Mouse (Mus musculus): ENCODE results near the gene Dnase1l2. TPM values are rescaled to one million over a fixed set of nuclear protein-coding genes. Genes with fewer than 3 reads are reported as not detected.

The Dnase1l2 gene
- polyA plus RNA-seq, 2 experiments = 3.5 to 18.0 TPM

GRCm38 (mm10) chr17:24415011-24415410 lies 27.9 kb downstream of the Dnase1l2 start:
- ATAC-seq (ENCODE audit: low FRiP score, low read depth) = no peak
- H3K9me3 ChIP-seq (ENCODE audit: control insufficient read depth, low read length) = no peaks in the 10 kb centered on the region
- WGBS = under 1% methylated on average over 21 of the region's 21 CpGs
- peak overlapping the region; percentile 82 for H3K4me2 ChIP-seq (replicated peaks; ENCODE audit: low read depth, low read length, severe bottlenecking)
- H3K27ac ChIP-seq (replicated peaks; ENCODE audit: low read depth, low read length) = peak overlapping the region; percentile 90
- no peak for DNase-seq (ENCODE audit: low spot score)
- no peaks in the 10 kb centered on the region for H3K27me3 ChIP-seq (ENCODE audit: control insufficient read depth, insufficient read depth, low read length)
- H3K9ac ChIP-seq (ENCODE audit: low read depth, low read length, severe bottlenecking) = peak overlapping the region; percentile 93
- H3K4me3 ChIP-seq (replicated peaks; ENCODE audit: low read length) = peak overlapping the region; percentile 93
- peaks cover 56% of the 10 kb centered on the region for H3K36me3 ChIP-seq (ENCODE audit: control insufficient read depth, insufficient read depth, low read length)
- peaks cover 11% of the 10 kb centered on the region for H3K4me1 ChIP-seq (ENCODE audit: control insufficient read depth, insufficient read depth, low read length)
- no peak for TF ChIP-seq POLR2A (IDR thresholded peaks at IDR 0.05; ENCODE audit: borderline replicate concordance, extremely low read depth, insufficient read depth, insufficient read length)

- H3K9me3 ChIP-seq (ENCODE audit: control insufficient read depth, low read length) = no peaks in the 10 kb centered on the region
- peak; percentile 84; the same call in 1 of the 2 replicates for TF ChIP-seq POLR2A (IDR thresholded peaks at IDR 0.05; ENCODE audit: borderline replicate concordance, extremely low read depth, insufficient read depth, insufficient read length)
- no peaks in the 10 kb centered on the region for H3K27me3 ChIP-seq (ENCODE audit: control insufficient read depth, insufficient read depth, low read length)
- peak within 1 kb of the TSS; percentile 93 for H3K9ac ChIP-seq (ENCODE audit: low read depth, low read length, severe bottlenecking)
- under 1% methylated on average over 63 of the region's 64 CpGs for WGBS
- peaks cover 51% of the 10 kb centered on the region for H3K36me3 ChIP-seq (ENCODE audit: control insufficient read depth, insufficient read depth, low read length)
- peak; percentile 100 for DNase-seq (ENCODE audit: low spot score)
- ATAC-seq (ENCODE audit: low FRiP score, low read depth) = peak; percentile 96
- H3K4me2 ChIP-seq (replicated peaks; ENCODE audit: low read depth, low read length, severe bottlenecking) = peak within 1 kb of the TSS; percentile 86
- H3K4me1 ChIP-seq (ENCODE audit: control insufficient read depth, insufficient read depth, low read length) = peaks cover 11% of the 10 kb centered on the region
- peak within 1 kb of the TSS; percentile 90 for H3K27ac ChIP-seq (replicated peaks; ENCODE audit: low read depth, low read length)
- H3K4me3 ChIP-seq (replicated peaks; ENCODE audit: low read length) = peak within 1 kb of the TSS; percentile 93
Measured at GRCm38 (mm10) chr17:24414230-24414976, 28.5 kb downstream of the Dnase1l2 start, which contains the start of gene Rnps1. TSS of gene Rnps1 (plus strand) at chr17:24414565.

- Histone ChIP-seq H3K4me2 (replicated peaks; ENCODE audit: low read depth, low read length, severe bottlenecking) (peak overlapping the region; percentile 86), H3K9me3 (ENCODE audit: control insufficient read depth, low read length) (no peaks in the 10 kb centered on the region), H3K4me1 (ENCODE audit: control insufficient read depth, insufficient read depth, low read length) (peaks cover 11% of the 10 kb centered on the region), H3K27me3 (ENCODE audit: control insufficient read depth, insufficient read depth, low read length) (no peaks in the 10 kb centered on the region), H3K9ac (ENCODE audit: low read depth, low read length, severe bottlenecking) (peak overlapping the region; percentile 66), H3K27ac (replicated peaks; ENCODE audit: low read depth, low read length) (peak overlapping the region; percentile 90), H3K36me3 (ENCODE audit: control insufficient read depth, insufficient read depth, low read length) (peaks cover 51% of the 10 kb centered on the region), H3K4me3 (replicated peaks; ENCODE audit: low read length) (peak overlapping the region; percentile 93)
- TF ChIP-seq POLR2A (IDR thresholded peaks at IDR 0.05; ENCODE audit: borderline replicate concordance, extremely low read depth, insufficient read depth, insufficient read length) = no peak
- 33% methylated on average over 22 of the region's 22 CpGs for WGBS
- DNase-seq (ENCODE audit: low spot score) (no peak), ATAC-seq (ENCODE audit: low FRiP score, low read depth) (0 out of 2 replicates have a peak, but pooled peaks have one; percentile 1)
Measured at GRCm38 (mm10) chr17:24413557-24414211, 29.2 kb downstream of the Dnase1l2 start.

DNA sequence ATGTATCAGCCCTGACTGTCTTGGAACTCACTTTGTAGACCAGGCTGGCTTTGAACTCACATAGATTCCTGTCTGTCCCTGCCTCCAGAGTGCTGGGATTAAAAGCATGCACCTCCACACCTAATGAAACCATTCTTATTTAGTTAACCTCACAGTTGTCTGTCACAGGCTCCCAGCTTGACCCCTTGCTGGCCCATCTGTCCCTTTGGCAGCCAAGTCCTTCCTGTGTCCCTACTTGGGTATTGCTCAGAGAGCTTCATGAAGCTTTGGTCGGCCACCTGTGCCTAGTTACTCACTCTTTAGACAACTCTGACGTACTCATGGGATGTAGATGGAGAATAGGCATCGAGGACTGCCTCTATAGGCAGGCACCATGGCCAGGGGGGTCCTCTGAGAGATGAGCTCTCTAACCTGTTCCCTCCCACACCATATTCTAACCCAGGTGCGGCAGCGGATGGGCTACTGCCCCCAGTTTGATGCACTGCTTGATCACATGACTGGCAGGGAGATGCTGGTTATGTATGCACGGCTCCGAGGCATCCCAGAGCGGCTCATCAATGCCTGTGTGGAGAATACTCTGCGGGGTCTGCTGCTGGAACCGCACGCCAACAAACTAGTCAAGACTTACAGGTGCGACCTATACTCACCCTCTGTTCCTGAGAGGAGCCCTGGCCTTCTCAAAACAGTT lies 35.6 kb downstream of the Dnase1l2 start:
- no peak overlapping the region for H3K9ac ChIP-seq (ENCODE audit: low read depth, low read length, severe bottlenecking)
- DNase-seq (ENCODE audit: low spot score) (no peak), ATAC-seq (ENCODE audit: low FRiP score, low read depth) (no peak)
- peaks cover 43% of the 10 kb centered on the region for H3K36me3 ChIP-seq (ENCODE audit: control insufficient read depth, insufficient read depth, low read length)
- no peak overlapping the region for H3K27ac ChIP-seq (replicated peaks; ENCODE audit: low read depth, low read length)
- no peaks in the 10 kb centered on the region for H3K4me1 ChIP-seq (ENCODE audit: control insufficient read depth, insufficient read depth, low read length)
- WGBS = 92% methylated on average over 12 of the region's 12 CpGs
- no peak for TF ChIP-seq POLR2A (IDR thresholded peaks at IDR 0.05; ENCODE audit: borderline replicate concordance, extremely low read depth, insufficient read depth, insufficient read length)
- no peak overlapping the region for H3K4me3 ChIP-seq (replicated peaks; ENCODE audit: low read length)
- H3K27me3 ChIP-seq (ENCODE audit: control insufficient read depth, insufficient read depth, low read length) = no peaks in the 10 kb centered on the region
- H3K9me3 ChIP-seq (ENCODE audit: control insufficient read depth, low read length) = no peaks in the 10 kb centered on the region
- H3K4me2 ChIP-seq (replicated peaks; ENCODE audit: low read depth, low read length, severe bottlenecking) = no peak overlapping the region

DNA sequence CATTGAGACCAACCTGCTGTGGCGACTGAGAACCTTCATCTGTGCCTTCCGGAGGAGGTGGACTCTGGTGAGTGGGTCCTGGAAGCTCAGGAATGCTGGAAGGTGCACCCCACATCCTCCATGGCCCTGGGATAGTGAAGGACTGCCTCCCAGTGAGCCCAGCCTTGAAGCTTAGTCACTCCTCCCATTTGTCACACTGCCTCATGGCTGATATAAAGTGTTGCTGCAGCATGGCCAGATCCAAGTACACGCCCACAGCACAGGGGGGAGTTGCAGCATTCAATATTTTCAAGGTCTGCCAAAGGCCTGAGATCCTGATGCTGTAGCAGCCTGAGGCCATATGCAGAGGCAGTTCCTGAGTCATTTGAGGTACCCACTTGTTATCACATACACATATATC lies 40.5 kb downstream of the Dnase1l2 start:
- no peaks in the 10 kb centered on the region for H3K9me3 ChIP-seq (ENCODE audit: control insufficient read depth, low read length)
- DNase-seq (ENCODE audit: low spot score) (no peak), ATAC-seq (ENCODE audit: low FRiP score, low read depth) (no peak)
- peaks cover 9% of the 10 kb centered on the region; the same call in 1 of the 2 replicates for H3K36me3 ChIP-seq (ENCODE audit: control insufficient read depth, insufficient read depth, low read length)
- TF ChIP-seq POLR2A (IDR thresholded peaks at IDR 0.05; ENCODE audit: borderline replicate concordance, extremely low read depth, insufficient read depth, insufficient read length) = no peak
- no peak overlapping the region for H3K4me3 ChIP-seq (replicated peaks; ENCODE audit: low read length)
- H3K27me3 ChIP-seq (ENCODE audit: control insufficient read depth, insufficient read depth, low read length) = no peaks in the 10 kb centered on the region
- H3K9ac ChIP-seq (ENCODE audit: low read depth, low read length, severe bottlenecking) = no peak overlapping the region
- no peak overlapping the region for H3K4me2 ChIP-seq (replicated peaks; ENCODE audit: low read depth, low read length, severe bottlenecking)
- 67% methylated on average over 3 of the region's 3 CpGs for whole genome bisulfite sequencing
- H3K4me1 ChIP-seq (ENCODE audit: control insufficient read depth, insufficient read depth, low read length) = no peaks in the 10 kb centered on the region
- no peak overlapping the region for H3K27ac ChIP-seq (replicated peaks; ENCODE audit: low read depth, low read length)

All from limb, embryonic 14.5 days (tissue).